Mouse (Mus musculus): ENCODE results near the gene Cage1.

- TF ChIP-seq CTCF (IDR thresholded peaks at IDR 0.05; ENCODE audit: extremely low read depth, insufficient read depth, insufficient read length, insufficient replicate concordance), result no peak
- TF ChIP-seq POLR2A (IDR thresholded peaks at IDR 0.05; ENCODE audit: low read depth, low read length), result no peak
These were observed 57.4 kb downstream of the Cage1 start for GRCm38 (mm10) chr13:37979506-37979905.

Measured in spleen, adult 2 months (tissue).